Mouse (Mus musculus): ENCODE measurements around the gene Fat1.

- no peak for TF ChIP-seq GATA1 (IDR thresholded peaks at IDR 0.05; ENCODE audit: low read length)
- TF ChIP-seq TAL1 (IDR thresholded peaks at IDR 0.05; ENCODE audit: low read length) = no peak
Measured at GRCm38 (mm10) chr8:44971346-44971745, 36.1 kb downstream of the Fat1 start.

Data from erythroblast, embryonic 14.5 days (primary cell).